Mouse (Mus musculus) C2C12 (cell line): ENCODE results near the gene Col18a1. TPM values are rescaled to one million over a fixed set of nuclear protein-coding genes. Genes with fewer than 3 reads are reported as not detected.

Experiments
- H3K27me3 ChIP-seq: one replicate; pipeline ENCODE4 v1.6.1; 2011; ENCODE audit not compliant: control insufficient read depth, insufficient read depth, insufficient read length
- H3K36me3 ChIP-seq: one replicate; pipeline ENCODE4 v1.6.1; 2011; ENCODE audit not compliant: control insufficient read depth, insufficient read depth
- H3K4me3 ChIP-seq: one replicate; pipeline ENCODE4 v1.5.1; 2011; ENCODE audit warnings: mild to moderate bottlenecking, control low read depth; ENCODE audit not compliant: poor library complexity, insufficient read depth, severe bottlenecking
- H3K79me2 ChIP-seq: one replicate; pipeline ENCODE4 v1.6.1; 2011; ENCODE audit not compliant: control insufficient read depth, insufficient read depth
- H3K79me3 ChIP-seq: one replicate; pipeline ENCODE4 v1.6.1; 2011; ENCODE audit warnings: low read depth, control low read depth
- H3ac ChIP-seq: one replicate; pipeline ENCODE3; 2011; ENCODE audit warnings: low read depth; ENCODE audit not compliant: control insufficient read depth, insufficient read length
- CEBPB ChIP-seq: IDR thresholded peaks from one replicate; pipeline ENCODE4 v1.6.1; 2011; ENCODE audit warnings: low read depth, mild to moderate bottlenecking, control low read depth, moderate library complexity
- CTCF ChIP-seq: IDR thresholded peaks from one replicate; pipeline ENCODE4 v1.5.1; 2011; ENCODE audit not compliant: control insufficient read depth, insufficient read depth, insufficient read length
- FOSL1 ChIP-seq: IDR thresholded peaks from one replicate; pipeline ENCODE4 v1.8.0; 2011; ENCODE audit warnings: mild to moderate bottlenecking, low read length; ENCODE audit not compliant: poor library complexity, insufficient read depth, severe bottlenecking
- MAX ChIP-seq: IDR thresholded peaks from one replicate; pipeline ENCODE4 v1.6.1; 2011; ENCODE audit warnings: mild to moderate bottlenecking, control low read depth
- MYOD1 ChIP-seq: IDR thresholded peaks from one replicate; pipeline ENCODE4 v1.6.1; 2011; ENCODE audit warnings: low read depth; ENCODE audit not compliant: control insufficient read depth, insufficient read length
- MYOG ChIP-seq: IDR thresholded peaks from one replicate; pipeline ENCODE4 v1.6.1; 2011; ENCODE audit not compliant: control insufficient read depth, insufficient read length; ENCODE audit errors: extremely low read depth
- USF1 ChIP-seq: IDR thresholded peaks from one replicate; pipeline ENCODE4 v1.6.1; 2011; ENCODE audit warnings: low read depth, mild to moderate bottlenecking, control low read depth, moderate library complexity
- polyA plus RNA-seq: library from polyadenylated mRNA; unstranded; fragments of >200 nt; fragmentation: generic; extraction: Trizol; gene quantifications from one replicate; pipeline ENCODE4 v1.2.1, GENCODE M21; 2012; ENCODE audit warnings: missing spikeins

The Col18a1 gene
- polyA plus RNA-seq, 1 experiment: 177 TPM

DNA sequence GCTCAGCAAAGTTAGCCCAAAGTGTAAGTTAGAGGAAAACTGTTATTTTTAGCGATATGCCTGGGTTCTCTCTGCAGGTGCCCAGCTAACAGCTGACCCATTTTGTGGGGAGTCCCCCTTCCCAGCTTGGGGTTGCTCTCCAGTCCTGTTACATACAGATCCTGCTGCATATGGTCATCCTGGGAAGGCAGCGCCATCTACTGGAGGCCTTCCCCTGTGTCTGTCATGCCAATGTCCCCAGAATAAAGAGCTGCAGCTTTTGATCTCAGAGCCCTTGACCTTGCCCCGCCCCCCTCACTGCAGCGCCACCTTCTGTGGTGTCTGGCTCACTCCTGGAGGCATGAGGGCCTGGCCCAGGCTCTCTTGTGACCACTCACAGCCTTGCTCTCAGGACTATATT is 96.3 kb downstream of the Col18a1 start:
- H3K4me3 ChIP-seq: no peak overlapping the region
- H3K36me3 ChIP-seq: peaks cover 96% of the 10 kb centered on the region
- H3K79me2 ChIP-seq: no peaks in the 10 kb centered on the region
- TF ChIP-seq CTCF (peak; percentile 51), FOSL1 (no peak)
- no peaks in the 10 kb centered on the region for H3K79me3 ChIP-seq
- H3K27me3 ChIP-seq: no peaks in the 10 kb centered on the region
- H3ac ChIP-seq: no peak overlapping the region

DNA sequence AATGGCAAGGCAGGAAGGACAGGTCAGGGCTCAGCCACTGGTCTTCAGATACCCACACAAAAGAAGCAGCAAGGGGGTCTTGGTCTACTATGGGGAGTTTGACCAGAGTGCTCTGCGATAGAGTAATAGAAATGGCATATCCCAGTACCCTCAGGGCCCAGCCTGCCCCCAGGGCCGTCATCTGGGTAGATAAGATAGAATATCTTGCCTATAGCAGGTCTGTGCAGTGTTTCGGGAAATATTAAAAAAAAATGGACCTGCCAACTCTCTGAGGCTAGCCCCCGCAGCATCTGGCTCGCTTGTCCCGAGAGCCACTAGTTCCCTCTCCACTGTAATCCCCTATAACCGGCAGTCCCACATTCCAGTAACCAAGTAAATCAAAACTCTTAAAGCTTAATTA is 97.9 kb downstream of the Col18a1 start:
- H3ac ChIP-seq: no peak overlapping the region
- H3K4me3 ChIP-seq: no peak overlapping the region
- peaks cover 96% of the 10 kb centered on the region for H3K36me3 ChIP-seq
- TF ChIP-seq MYOG (no peak), CEBPB (no peak), CTCF (no peak), MYOD1 (no peak), FOSL1 (no peak), USF1 (no peak), MAX (no peak)
- H3K27me3 ChIP-seq: no peaks in the 10 kb centered on the region
- no peaks in the 10 kb centered on the region for H3K79me3 ChIP-seq
- H3K79me2 ChIP-seq: no peaks in the 10 kb centered on the region

DNA sequence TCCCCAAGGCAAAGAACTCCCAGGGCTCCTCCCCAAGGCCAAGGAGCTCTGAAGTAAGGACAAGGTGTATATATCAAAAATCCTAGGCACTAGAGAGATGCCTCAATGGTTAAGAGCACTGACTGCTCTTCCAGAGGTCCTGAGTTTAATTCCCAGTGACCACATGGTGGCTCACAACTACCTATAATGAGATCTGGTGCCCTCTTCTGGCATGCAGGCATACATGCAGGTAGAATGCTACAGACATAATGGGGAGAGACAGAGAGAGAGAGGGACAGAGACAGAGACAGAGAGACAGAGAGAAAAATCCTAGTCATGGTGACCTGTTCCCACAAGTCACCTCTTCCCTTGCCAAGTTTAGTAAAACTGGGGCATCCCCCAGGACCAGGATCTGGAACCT is 101.7 kb downstream of the Col18a1 start:
- Histone ChIP-seq H3K79me2 (no peaks in the 10 kb centered on the region), H3ac (no peak overlapping the region)

DNA sequence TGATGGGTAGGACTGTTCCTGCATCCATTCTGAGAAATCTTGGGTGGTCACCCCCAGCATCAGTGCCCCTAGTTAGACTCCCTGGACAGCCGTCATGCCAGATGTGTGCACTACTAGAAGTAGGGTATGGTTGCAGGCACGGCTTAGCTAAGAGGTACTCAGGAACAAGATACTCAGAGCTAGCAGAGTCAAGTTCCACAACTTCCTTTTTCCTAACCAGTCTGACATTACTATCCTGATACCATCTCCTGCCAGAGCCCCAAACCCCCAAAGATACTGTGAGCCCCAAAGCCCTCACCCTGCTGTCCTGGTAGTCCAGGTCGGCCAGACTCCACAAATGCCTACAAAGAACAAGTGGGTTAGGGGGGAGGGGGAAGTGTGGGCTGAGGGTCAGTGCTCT is 102.1 kb downstream of the Col18a1 start:
- Histone ChIP-seq H3ac (no peak overlapping the region), H3K36me3 (peaks cover 89% of the 10 kb centered on the region), H3K27me3 (no peaks in the 10 kb centered on the region), H3K4me3 (no peak overlapping the region), H3K79me2 (no peaks in the 10 kb centered on the region), H3K79me3 (no peaks in the 10 kb centered on the region)
- TF ChIP-seq MYOD1 (no peak), USF1 (no peak), MYOG (no peak), CEBPB (no peak), MAX (no peak)

More for the DNA sequence above, 101.7 kb downstream of the Col18a1 start:
- Histone ChIP-seq H3K4me3 (no peak overlapping the region), H3K36me3 (peaks cover 89% of the 10 kb centered on the region), H3K79me3 (no peaks in the 10 kb centered on the region), H3K27me3 (no peaks in the 10 kb centered on the region)
- TF ChIP-seq MYOD1 (no peak), MAX (no peak), FOSL1 (no peak), CEBPB (no peak), USF1 (no peak), MYOG (no peak), CTCF (no peak)

DNA sequence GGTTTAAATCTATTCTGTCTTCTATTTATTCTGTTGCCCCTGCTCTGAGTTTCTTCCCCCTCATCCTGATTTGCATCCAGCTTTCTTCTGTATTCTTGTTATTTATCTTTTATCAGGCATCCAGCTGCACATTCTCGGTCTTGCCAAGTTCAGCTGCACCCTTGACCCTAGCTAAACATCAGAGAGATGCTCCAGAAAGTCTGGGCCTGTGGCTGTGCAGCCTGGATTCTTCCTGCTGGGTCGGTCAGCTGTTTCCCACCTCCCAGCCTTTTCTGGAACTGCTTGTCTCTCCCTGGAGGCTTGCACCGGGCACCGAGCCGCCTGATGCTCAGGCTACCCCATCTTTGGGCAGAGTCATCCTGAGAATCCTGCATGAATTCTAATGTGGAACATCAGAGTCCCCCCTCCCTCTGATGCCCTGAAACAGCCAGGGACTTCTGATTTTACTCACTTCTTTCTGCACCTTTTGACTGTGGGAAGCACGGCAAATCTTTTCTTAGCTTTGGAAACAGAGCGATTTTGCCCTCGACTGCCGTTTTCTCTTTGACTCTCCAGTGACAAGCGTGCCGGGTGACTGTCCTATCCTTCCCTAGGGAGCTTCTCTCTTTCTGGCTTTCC is 103.8 kb downstream of the Col18a1 start:
- Histone ChIP-seq H3K36me3 (peaks cover 90% of the 10 kb centered on the region), H3ac (no peak overlapping the region), H3K4me3 (no peak overlapping the region), H3K27me3 (no peaks in the 10 kb centered on the region), H3K79me2 (no peaks in the 10 kb centered on the region), H3K79me3 (no peaks in the 10 kb centered on the region)
- TF ChIP-seq CTCF: no peak
- no peak for TF ChIP-seq MYOG
- no peak for TF ChIP-seq USF1
- no peak for TF ChIP-seq CEBPB
- no peak for TF ChIP-seq FOSL1
- TF ChIP-seq MYOD1: no peak
- no peak for TF ChIP-seq MAX

DNA sequence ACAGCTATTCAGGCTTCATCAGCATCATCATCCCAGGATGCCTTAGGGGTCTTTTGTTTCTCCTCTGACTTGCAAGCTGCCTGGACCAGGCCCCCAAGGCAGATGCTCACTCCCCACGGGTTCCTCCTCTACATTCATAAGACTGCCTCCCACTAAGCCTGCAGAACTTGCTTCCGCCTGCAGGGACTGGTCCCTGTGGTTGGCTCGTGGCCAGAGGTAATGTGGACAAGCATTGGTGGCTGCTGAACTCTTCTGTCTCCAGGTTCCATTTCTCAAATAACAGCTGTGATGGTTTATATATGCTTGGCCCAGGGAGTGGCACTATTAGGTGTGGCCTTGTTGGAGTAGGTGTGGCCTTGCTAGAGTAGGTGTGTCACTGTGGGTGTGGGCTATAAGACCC is 104.9 kb downstream of the Col18a1 start:
- H3K79me3 ChIP-seq: no peaks in the 10 kb centered on the region
- H3K27me3 ChIP-seq: no peaks in the 10 kb centered on the region
- H3ac ChIP-seq: no peak overlapping the region
- no peaks in the 10 kb centered on the region for H3K79me2 ChIP-seq
- TF ChIP-seq MYOG (no peak), MYOD1 (no peak), MAX (no peak), FOSL1 (no peak), USF1 (no peak), CEBPB (no peak), CTCF (no peak)
- H3K36me3 ChIP-seq: peaks cover 90% of the 10 kb centered on the region
- H3K4me3 ChIP-seq: no peak overlapping the region
